Mouse (Mus musculus) limb, embryonic 13.5 days (tissue): ENCODE results near the gene Rexo4. TPM values are rescaled to one million over a fixed set of nuclear protein-coding genes. Genes with fewer than 3 reads are reported as not detected.

ENCODE experiments used
- ATAC-seq: fragments of 200-750 bp; cut with Nextera tagmentation; 2 replicates; pipeline ENCODE4 v1.8.0; 2017; ENCODE audit warnings: low read depth, moderate number of reproducible peaks, moderate TSS enrichment; ENCODE audit not compliant: low FRiP score
- H3K27ac ChIP-seq: fragments of 300-500 bp; sonication (generic); 2 replicates; pipeline ENCODE4 v1.5.1; 2015; ENCODE audit warnings: inconsistent platforms, mild to moderate bottlenecking, moderate library complexity
- H3K27me3 ChIP-seq: fragments of 300-500 bp; sonication (generic); 2 replicates; pipeline ENCODE4 v1.6.1; 2015; ENCODE audit warnings: mild to moderate bottlenecking, inconsistent platforms
- H3K36me3 ChIP-seq: fragments of 300-500 bp; sonication (generic); 2 replicates; pipeline ENCODE4 v1.6.1; 2015; ENCODE audit warnings: inconsistent platforms, mild to moderate bottlenecking, moderate library complexity
- H3K4me1 ChIP-seq: fragments of 300-500 bp; sonication (generic); 2 replicates; pipeline ENCODE4 v1.6.1; 2015; ENCODE audit warnings: inconsistent platforms
- H3K4me2 ChIP-seq: fragments of 300-500 bp; sonication (generic); replicated peaks from 2 replicates; pipeline ENCODE4 v1.6.1; 2015; ENCODE audit warnings: inconsistent platforms, mild to moderate bottlenecking, moderate library complexity
- H3K4me3 ChIP-seq: fragments of 300-500 bp; sonication (generic); 2 replicates; pipeline ENCODE4 v1.5.1; 2015; ENCODE audit warnings: moderate library complexity, mild to moderate bottlenecking, inconsistent platforms
- H3K9ac ChIP-seq: fragments of 300-500 bp; sonication (generic); 2 replicates; pipeline ENCODE4 v1.6.1; 2015; ENCODE audit warnings: mild to moderate bottlenecking, inconsistent platforms
- H3K9me3 ChIP-seq: fragments of 300-500 bp; sonication (generic); 2 replicates; pipeline ENCODE4 v1.6.1; 2016; ENCODE audit warnings: inconsistent platforms
- WGBS: fragments of 180-500 bp; shearing (Covaris S2); methylation state at CpG from one replicate; pipeline ENCODE4 v1.1.7; 2015; 5-methylcytosine and 5-hydroxymethylcytosine counted together
- polyA plus RNA-seq: library from polyadenylated mRNA; unstranded; fragments of >200 nt; fragmentation: Nextera tagmentation; extraction: Ambion mirVana; gene quantifications from 2 replicates; pipeline ENCODE4 v1.2.1, GENCODE M21; 2015

The Rexo4 gene
- polyA plus RNA-seq, 1 experiment from 2014 or later = 52.9 TPM

- Histone ChIP-seq H3K36me3 (peaks cover 50% of the 10 kb centered on the region), H3K9ac (no peak overlapping the region), H3K27me3 (no peaks in the 10 kb centered on the region), H3K4me3 (peak overlapping the region; percentile 68; the same call in 1 of the 2 replicates), H3K9me3 (no peaks in the 10 kb centered on the region), H3K27ac (no peak overlapping the region), H3K4me2 (peak overlapping the region; percentile 98), H3K4me1 (peaks cover 51% of the 10 kb centered on the region)
- no peak for ATAC-seq
- WGBS = 55% methylated on average over 8 of the region's 8 CpGs
Measured at GRCm38 (mm10) chr2:26914148-26914941, 49.8 kb downstream of the Rexo4 start.

- peaks cover 59% of the 10 kb centered on the region for H3K4me1 ChIP-seq
- 83% methylated on average over 17 of the region's 17 CpGs for WGBS
- no peak overlapping the region for H3K4me3 ChIP-seq
- ATAC-seq = no peak
- no peaks in the 10 kb centered on the region for H3K27me3 ChIP-seq
- H3K4me2 ChIP-seq = no peak overlapping the region
- no peak overlapping the region for H3K27ac ChIP-seq
- H3K36me3 ChIP-seq = peaks cover 44% of the 10 kb centered on the region
- H3K9me3 ChIP-seq = no peaks in the 10 kb centered on the region
- no peak overlapping the region for H3K9ac ChIP-seq
Measured at GRCm38 (mm10) chr2:26913416-26914147, 50.6 kb downstream of the Rexo4 start.

- peak overlapping the region; percentile 91 for H3K4me3 ChIP-seq
- peaks cover 47% of the 10 kb centered on the region for H3K36me3 ChIP-seq
- H3K9ac ChIP-seq = peak overlapping the region; percentile 100
- peaks cover 53% of the 10 kb centered on the region for H3K4me1 ChIP-seq
- no peak overlapping the region for H3K27ac ChIP-seq
- 66% methylated on average over 5 of the region's 5 CpGs for WGBS
- H3K27me3 ChIP-seq = no peaks in the 10 kb centered on the region
- ATAC-seq = no peak
- no peaks in the 10 kb centered on the region for H3K9me3 ChIP-seq
- H3K4me2 ChIP-seq = peak overlapping the region; percentile 100
Measured at GRCm38 (mm10) chr2:26912253-26912770, 51.9 kb downstream of the Rexo4 start.

GRCm38 (mm10) chr2:26910994-26911765, 53.0 kb downstream of the Rexo4 start:
- H3K4me3 ChIP-seq = peak overlapping the region; percentile 91
- peak overlapping the region; percentile 100 for H3K4me2 ChIP-seq
- peak overlapping the region; percentile 100 for H3K9ac ChIP-seq
- peak; percentile 41 for ATAC-seq
- H3K27ac ChIP-seq = peak overlapping the region; percentile 93
- under 1% methylated on average over 37 of the region's 37 CpGs for WGBS
- peaks cover 59% of the 10 kb centered on the region for H3K36me3 ChIP-seq
- no peaks in the 10 kb centered on the region for H3K9me3 ChIP-seq
- H3K27me3 ChIP-seq = no peaks in the 10 kb centered on the region
- peaks cover 45% of the 10 kb centered on the region for H3K4me1 ChIP-seq

DNA sequence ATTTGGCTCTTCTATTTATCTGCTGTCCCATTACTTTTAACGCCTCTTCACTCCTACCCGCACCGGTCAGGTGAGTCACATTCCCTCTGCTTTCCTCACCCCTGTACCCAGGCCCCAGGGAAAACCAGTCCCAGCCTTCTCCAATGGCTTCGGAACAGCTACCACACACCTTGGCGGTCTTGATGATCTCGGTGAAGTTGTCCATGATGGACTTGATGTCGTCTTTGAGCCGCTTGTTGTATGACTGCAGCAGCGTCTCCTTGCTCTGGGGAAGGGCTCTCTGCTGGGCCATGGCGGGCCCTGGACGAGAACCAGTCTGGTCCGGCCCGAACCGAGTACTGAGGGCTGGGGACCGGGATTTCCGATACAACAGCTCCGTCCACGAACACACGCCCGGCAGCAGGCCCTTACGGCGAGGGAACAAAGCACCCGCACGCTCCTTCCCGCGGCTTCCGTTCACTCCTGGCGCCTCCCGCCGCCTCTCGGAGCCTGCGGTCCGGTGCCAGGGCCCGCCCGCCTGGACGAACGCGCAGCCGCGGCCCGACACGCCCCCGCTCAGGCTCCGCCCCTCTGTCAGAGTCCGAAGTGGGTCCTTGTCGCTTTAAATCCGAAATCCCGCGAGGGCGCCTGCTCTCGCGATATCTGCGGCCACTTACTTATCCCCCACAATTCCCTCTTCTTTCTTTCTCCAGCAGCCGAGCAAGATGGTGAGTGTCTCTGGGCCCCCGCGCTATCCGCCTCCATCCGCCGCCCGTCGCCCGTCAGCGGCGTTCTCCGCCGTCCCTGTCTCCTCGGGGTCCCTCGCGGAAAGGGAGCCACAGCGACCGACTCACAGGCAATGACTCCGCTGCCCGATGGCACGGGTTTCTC, 53.8 kb downstream of the Rexo4 start, which contains the start of the genes Med22 and Rpl7a:
Med22 (minus strand) TSS at position 554 of the 870 bp plus-strand sequence.
Rpl7a (plus strand) TSS at position 641 of the 870 bp plus-strand sequence.
- H3K27ac ChIP-seq = peak within 1 kb of the TSS; percentile 93
- no peaks in the 10 kb centered on the region for H3K27me3 ChIP-seq
- peak within 1 kb of the TSS; percentile 91 for H3K4me3 ChIP-seq
- H3K9me3 ChIP-seq = no peaks in the 10 kb centered on the region
- peak; percentile 91 for ATAC-seq
- WGBS = under 1% methylated on average over 74 of the region's 74 CpGs
- peaks cover 67% of the 10 kb centered on the region for H3K36me3 ChIP-seq
- peak within 1 kb of the TSS; percentile 100 for H3K4me2 ChIP-seq
- peaks cover 40% of the 10 kb centered on the region for H3K4me1 ChIP-seq
- H3K9ac ChIP-seq = peak within 1 kb of the TSS; percentile 100

GRCm38 (mm10) chr2:26909387-26909784, 54.8 kb downstream of the Rexo4 start:
- no peaks in the 10 kb centered on the region for H3K9me3 ChIP-seq
- peak overlapping the region; percentile 91 for H3K4me3 ChIP-seq
- peaks cover 74% of the 10 kb centered on the region for H3K36me3 ChIP-seq
- no peak for ATAC-seq
- 0 out of 2 replicates have a peak overlapping the region, but pooled peaks have one; percentile 80 for H3K27ac ChIP-seq
- H3K9ac ChIP-seq = peak overlapping the region; percentile 88
- no peaks in the 10 kb centered on the region for H3K27me3 ChIP-seq
- H3K4me2 ChIP-seq = peak overlapping the region; percentile 72
- peaks cover 31% of the 10 kb centered on the region for H3K4me1 ChIP-seq

GRCm38 (mm10) chr2:26908710-26909386, 55.3 kb downstream of the Rexo4 start:
- Histone ChIP-seq H3K9me3 (no peaks in the 10 kb centered on the region), H3K4me2 (peak overlapping the region; percentile 72), H3K9ac (peak overlapping the region; percentile 88), H3K4me3 (peak overlapping the region; percentile 91), H3K4me1 (peaks cover 34% of the 10 kb centered on the region), H3K36me3 (peaks cover 71% of the 10 kb centered on the region), H3K27me3 (no peaks in the 10 kb centered on the region), H3K27ac (no peak overlapping the region)
- 90% methylated on average over 18 of the region's 18 CpGs for WGBS
- no peak for ATAC-seq

GRCm38 (mm10) chr2:26907109-26907508, 57.1 kb downstream of the Rexo4 start:
- Histone ChIP-seq H3K4me3 (no peak overlapping the region), H3K4me1 (peaks cover 36% of the 10 kb centered on the region), H3K27me3 (no peaks in the 10 kb centered on the region), H3K4me2 (no peak overlapping the region), H3K9ac (no peak overlapping the region), H3K27ac (no peak overlapping the region), H3K9me3 (no peaks in the 10 kb centered on the region), H3K36me3 (peaks cover 53% of the 10 kb centered on the region)
- ATAC-seq = no peak
- 55% methylated on average over 4 of the region's 4 CpGs for WGBS

GRCm38 (mm10) chr2:26906431-26906830, 57.8 kb downstream of the Rexo4 start:
- Histone ChIP-seq H3K4me2 (no peak overlapping the region), H3K9me3 (no peaks in the 10 kb centered on the region), H3K27me3 (no peaks in the 10 kb centered on the region), H3K9ac (no peak overlapping the region; the same call in 1 of the 2 replicates), H3K27ac (no peak overlapping the region), H3K4me1 (peaks cover 37% of the 10 kb centered on the region), H3K36me3 (peaks cover 47% of the 10 kb centered on the region), H3K4me3 (no peak overlapping the region)
- no peak for ATAC-seq
- WGBS = 93% methylated on average over 3 of the region's 3 CpGs

- Histone ChIP-seq H3K9me3 (no peaks in the 10 kb centered on the region), H3K27me3 (no peaks in the 10 kb centered on the region), H3K4me3 (no peak overlapping the region), H3K9ac (peak overlapping the region; percentile 45; the same call in 1 of the 2 replicates), H3K4me1 (peaks cover 41% of the 10 kb centered on the region), H3K4me2 (no peak overlapping the region), H3K36me3 (peaks cover 46% of the 10 kb centered on the region), H3K27ac (no peak overlapping the region)
- 79% methylated on average over 2 of the region's 2 CpGs for WGBS
- no peak for ATAC-seq
Measured at GRCm38 (mm10) chr2:26905936-26906335, 58.2 kb downstream of the Rexo4 start.
